Mouse (Mus musculus) c-Kit-positive CD71-positive TER-119-negative erythroid progenitor cells, embryonic 14.5 days (primary cell): ENCODE data around the gene Ctcf.
"Not testable (repeated sequence)": the region's sequence is repeated elsewhere in the genome, so short reads cannot be mapped to it uniquely, and the experiment has no call there.

Experiments used
- DNase-seq: peaks from one replicate; pipeline ENCODE4 v3.0.0-alpha.2; 2013; ENCODE audit warnings: low read depth

Gene Ctcf

GRCm38 (mm10) chr8:105636018-105636962 is at the start of gene Ctcf:
Gene Ctcf, plus strand, starts transcription at chr8:105636568.
- peak; percentile 82 for DNase-seq

GRCm38 (mm10) chr8:105592431-105592830 is 43.9 kb upstream of the Ctcf start:
- DNase-seq, result no peak

- no peak for DNase-seq
These were observed 42.5 kb upstream of the Ctcf start for GRCm38 (mm10) chr8:105593859-105594258.

GRCm38 (mm10) chr8:105594451-105595242 is 41.7 kb upstream of the Ctcf start:
- no peak for DNase-seq

- DNase-seq, result peak; percentile 60
These were observed 39.9 kb upstream of the Ctcf start for GRCm38 (mm10) chr8:105596362-105597034.

GRCm38 (mm10) chr8:105598777-105599176 is 37.6 kb upstream of the Ctcf start:
- no peak for DNase-seq

GRCm38 (mm10) chr8:105601301-105601700 is 35.1 kb upstream of the Ctcf start:
- no peak for DNase-seq

- not testable (repeated sequence) for DNase-seq
These were observed 33.8 kb upstream of the Ctcf start for GRCm38 (mm10) chr8:105602540-105602939.

- no peak for DNase-seq
These were observed 31.5 kb upstream of the Ctcf start, which contains the start of gene Ripor1 for GRCm38 (mm10) chr8:105604804-105605381. Gene Ripor1, plus strand, starts transcription at chr8:105605255.

GRCm38 (mm10) chr8:105605491-105606188 is 30.7 kb upstream of the Ctcf start:
- no peak for DNase-seq

GRCm38 (mm10) chr8:105606189-105607023 is 30.0 kb upstream of the Ctcf start:
- DNase-seq, result no peak

GRCm38 (mm10) chr8:105607062-105607461 is 29.3 kb upstream of the Ctcf start:
- DNase-seq, result no peak

GRCm38 (mm10) chr8:105607684-105608083 is 28.7 kb upstream of the Ctcf start:
- DNase-seq, result no peak

- DNase-seq, result no peak
These were observed 27.0 kb upstream of the Ctcf start for GRCm38 (mm10) chr8:105609355-105609754.

- no peak for DNase-seq
These were observed 26.6 kb upstream of the Ctcf start for GRCm38 (mm10) chr8:105609771-105610170.

GRCm38 (mm10) chr8:105611836-105612235 is 24.5 kb upstream of the Ctcf start:
- no peak for DNase-seq

- no peak for DNase-seq
These were observed 23.3 kb upstream of the Ctcf start for GRCm38 (mm10) chr8:105613037-105613436.

GRCm38 (mm10) chr8:105613830-105614511 is 22.4 kb upstream of the Ctcf start:
- DNase-seq, result no peak

- DNase-seq, result no peak
These were observed 20.4 kb upstream of the Ctcf start for GRCm38 (mm10) chr8:105615942-105616341.
